Mouse (Mus musculus) heart, postnatal 25 days (tissue): ENCODE results near the gene Cobl. TPM values are rescaled to one million over a fixed set of nuclear protein-coding genes. Genes with fewer than 3 reads are reported as not detected.

Experiments
- DNase-seq: peaks from one replicate; pipeline ENCODE4 v3.0.0; 2022; ENCODE audit warnings: low spot score
- intact Hi-C: fragments of 180-260 bp; cut with DNase I; formaldehyde crosslinking; loops from one replicate; pipeline ENCODE4 v1.15.1; 2025
- total RNA-seq, 2 experiments: library from RNA; stranded (reverse); gene quantifications; 2 replicates each; pipeline ENCODE4 v1.2.3; 2021

Cobl gene
- total RNA-seq, 2 experiments from 2014 or later: 17.4 to 21.9 TPM

GRCm38 (mm10) chr11:12458392-12458791 is 6.4 kb downstream of the Cobl start:
- no peak for DNase-seq
- intact Hi-C loops: no loop called here

- intact Hi-C loops: no loop called here
- DNase-seq: no peak
These were observed 16.7 kb downstream of the Cobl start for GRCm38 (mm10) chr11:12448101-12448500.

GRCm38 (mm10) chr11:12445222-12445621 is 19.5 kb downstream of the Cobl start:
- intact Hi-C loops: no loop called here
- no peak for DNase-seq

- no peak for DNase-seq
- intact Hi-C loops: no loop called here
These were observed 20.5 kb downstream of the Cobl start for GRCm38 (mm10) chr11:12444215-12444614.

- DNase-seq: no peak
- intact Hi-C loops: no loop called here
These were observed 21.1 kb downstream of the Cobl start for GRCm38 (mm10) chr11:12443614-12444013.

GRCm38 (mm10) chr11:12443185-12443584 is 21.6 kb downstream of the Cobl start:
- intact Hi-C loops: no loop called here
- no peak for DNase-seq

- intact Hi-C loops: no loop called here
- no peak for DNase-seq
These were observed 22.5 kb downstream of the Cobl start for GRCm38 (mm10) chr11:12442283-12442682.

GRCm38 (mm10) chr11:12435905-12436304 is 28.9 kb downstream of the Cobl start:
- intact Hi-C loops: no loop called here

GRCm38 (mm10) chr11:12435018-12435417 is 29.7 kb downstream of the Cobl start:
- DNase-seq: no peak
- intact Hi-C loops: no loop called here

More at GRCm38 (mm10) chr11:12435905-12436304, 28.9 kb downstream of the Cobl start:
- no peak for DNase-seq

- intact Hi-C loops: no loop called here
- DNase-seq: no peak
These were observed 30.2 kb downstream of the Cobl start for GRCm38 (mm10) chr11:12434597-12434996.

- no peak for DNase-seq
- intact Hi-C loops: no loop called here
These were observed 32.8 kb downstream of the Cobl start for GRCm38 (mm10) chr11:12431911-12432310.

GRCm38 (mm10) chr11:12430231-12431041 is 34.3 kb downstream of the Cobl start:
- intact Hi-C loops: no loop called here
- DNase-seq: no peak

GRCm38 (mm10) chr11:12426746-12427145 is 38.0 kb downstream of the Cobl start:
- no peak for DNase-seq
- intact Hi-C loops: no loop called here

GRCm38 (mm10) chr11:12424205-12424604 is 40.6 kb downstream of the Cobl start:
- intact Hi-C loops: no loop called here
- DNase-seq: no peak

GRCm38 (mm10) chr11:12421183-12421582 is 43.6 kb downstream of the Cobl start:
- DNase-seq: no peak
- intact Hi-C loops: no loop called here

- intact Hi-C loops: no loop called here
- no peak for DNase-seq
These were observed 44.6 kb downstream of the Cobl start for GRCm38 (mm10) chr11:12420146-12420545.

- no peak for DNase-seq
These were observed 47.9 kb downstream of the Cobl start for GRCm38 (mm10) chr11:12416899-12417298.

GRCm38 (mm10) chr11:12415329-12415728 is 49.4 kb downstream of the Cobl start:
- DNase-seq: no peak
- intact Hi-C loops: no loop called here

More at GRCm38 (mm10) chr11:12416899-12417298, 47.9 kb downstream of the Cobl start:
- intact Hi-C loops: no loop called here

- no peak for DNase-seq
- intact Hi-C loops: no loop called here
These were observed 52.8 kb downstream of the Cobl start for GRCm38 (mm10) chr11:12411950-12412349.

GRCm38 (mm10) chr11:12411075-12411807 is 53.5 kb downstream of the Cobl start:
- no peak for DNase-seq
- intact Hi-C loops: no loop called here

GRCm38 (mm10) chr11:12409463-12409862 is 55.3 kb downstream of the Cobl start:
- no peak for DNase-seq
- intact Hi-C loops: no loop called here
